Mouse (Mus musculus) splenic B cell, adult 2 months (primary cell): ENCODE results near the gene Zfp658.

ENCODE experiments used
- DNase-seq: peaks from one replicate; pipeline ENCODE4 v3.0.0-alpha.2; 2011; ENCODE audit warnings: low read depth, low spot score
- H3K27me3 ChIP-seq: 2 replicates; pipeline ENCODE4 v1.6.1; 2012; ENCODE audit warnings: mild to moderate bottlenecking, low read length, moderate library complexity, mixed read lengths; ENCODE audit not compliant: control insufficient read depth, poor library complexity, insufficient read depth, severe bottlenecking
- H3K36me3 ChIP-seq: 2 replicates; pipeline ENCODE4 v1.6.1; 2012; ENCODE audit warnings: mild to moderate bottlenecking, low read length, moderate library complexity, mixed read lengths; ENCODE audit not compliant: control insufficient read depth, poor library complexity, insufficient read depth, severe bottlenecking

Zfp658 gene

DNA sequence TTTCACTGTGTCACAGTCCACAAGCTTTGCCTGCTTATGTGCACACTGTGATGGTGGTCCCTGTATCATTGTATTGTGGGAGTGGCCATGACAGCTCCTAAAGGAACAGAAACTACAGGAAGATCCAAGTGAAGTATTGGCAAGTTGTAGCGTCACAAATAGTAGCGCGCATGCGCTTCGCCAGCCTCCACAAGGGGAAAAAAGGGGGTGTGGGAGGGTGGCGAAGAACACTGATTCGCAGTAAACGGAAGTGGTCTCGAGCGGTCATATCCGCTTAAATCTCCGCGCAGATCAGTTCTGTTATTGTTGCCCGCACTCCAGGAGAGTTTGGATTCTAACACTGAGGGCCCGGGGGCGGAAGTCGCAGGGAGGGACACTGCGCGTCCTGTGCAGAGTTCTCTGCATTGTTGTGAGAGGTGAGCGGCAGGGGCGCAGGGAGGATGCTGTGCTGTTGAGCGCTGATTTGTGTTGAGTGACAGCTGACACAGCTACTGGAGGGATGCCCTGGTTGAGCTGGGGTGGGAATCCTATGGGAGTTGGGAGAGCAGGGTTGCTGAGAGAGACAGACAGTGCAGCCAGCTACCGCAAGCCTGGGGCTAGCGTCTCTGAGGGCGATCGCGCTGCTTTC, at the start of gene Zfp658:
Gene Zfp658, plus strand, starts transcription at position 251 of the 628 bp plus-strand sequence.
- Histone ChIP-seq H3K27me3 (no peaks in the 10 kb centered on the region), H3K36me3 (no peaks in the 10 kb centered on the region)
- peak; percentile 90 for DNase-seq

DNA sequence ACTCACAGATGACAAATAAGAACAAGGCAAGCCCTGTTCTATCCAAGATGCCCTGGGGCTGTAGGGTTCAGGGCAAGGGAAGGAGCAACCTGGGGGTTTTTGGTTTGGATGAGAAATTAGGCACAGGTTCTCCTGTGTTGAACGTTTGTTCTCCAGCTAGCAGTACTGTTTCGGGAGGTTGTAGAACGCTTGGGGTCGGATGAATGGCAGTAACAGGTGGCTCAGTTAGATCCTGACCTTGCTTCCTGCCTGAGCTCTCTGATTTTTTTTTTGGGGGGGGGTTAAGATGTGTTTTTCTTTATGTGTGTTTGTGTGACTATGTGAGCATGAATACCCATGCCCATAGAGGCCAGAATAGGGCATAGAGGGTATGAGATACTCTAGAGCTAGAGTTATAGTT, 49.5 kb upstream of the Zfp658 start:
- no peaks in the 10 kb centered on the region for H3K36me3 ChIP-seq
- no peaks in the 10 kb centered on the region for H3K27me3 ChIP-seq
- no peak for DNase-seq

DNA sequence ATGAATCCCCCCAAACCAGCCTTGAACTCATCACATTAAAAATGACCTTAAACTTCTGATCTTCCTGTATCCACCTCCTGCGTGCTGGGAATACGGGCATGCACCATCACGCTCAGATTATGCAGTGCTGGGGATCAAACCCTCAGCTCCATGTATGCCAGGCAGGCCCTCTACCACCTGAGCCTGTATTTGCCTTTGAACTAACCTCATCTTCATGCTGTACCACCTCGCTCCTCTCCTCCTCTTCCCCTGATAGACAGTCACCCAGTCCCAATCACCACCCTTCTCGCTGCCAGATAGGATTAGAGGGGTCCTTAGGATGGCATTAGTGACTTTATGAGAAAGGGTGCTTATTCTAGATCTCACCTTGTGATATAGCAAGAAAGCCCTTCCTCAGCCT, 47.0 kb upstream of the Zfp658 start:
- Histone ChIP-seq H3K27me3 (no peaks in the 10 kb centered on the region), H3K36me3 (no peaks in the 10 kb centered on the region)
- no peak for DNase-seq

DNA sequence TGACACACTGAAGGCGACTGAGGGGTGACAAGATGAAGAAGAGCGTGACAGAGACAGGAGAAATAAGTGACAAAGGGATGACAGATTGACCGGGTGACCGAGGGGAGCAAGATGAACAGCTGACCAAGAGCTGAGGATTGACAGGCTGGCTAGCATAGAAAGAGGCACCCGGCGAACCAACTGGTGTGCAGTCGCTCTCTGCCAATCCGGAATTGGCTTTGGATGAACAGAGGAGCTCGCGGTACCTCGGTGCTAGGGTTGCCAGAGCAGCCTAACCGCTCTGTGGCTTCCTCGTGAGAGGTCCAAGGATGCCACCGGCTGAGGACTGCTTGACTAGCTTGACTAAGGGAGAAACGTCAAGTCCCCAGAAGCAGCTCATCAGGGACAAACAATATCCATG, 43.7 kb upstream of the Zfp658 start:
- H3K27me3 ChIP-seq: no peaks in the 10 kb centered on the region
- no peaks in the 10 kb centered on the region for H3K36me3 ChIP-seq
- DNase-seq: no peak

DNA sequence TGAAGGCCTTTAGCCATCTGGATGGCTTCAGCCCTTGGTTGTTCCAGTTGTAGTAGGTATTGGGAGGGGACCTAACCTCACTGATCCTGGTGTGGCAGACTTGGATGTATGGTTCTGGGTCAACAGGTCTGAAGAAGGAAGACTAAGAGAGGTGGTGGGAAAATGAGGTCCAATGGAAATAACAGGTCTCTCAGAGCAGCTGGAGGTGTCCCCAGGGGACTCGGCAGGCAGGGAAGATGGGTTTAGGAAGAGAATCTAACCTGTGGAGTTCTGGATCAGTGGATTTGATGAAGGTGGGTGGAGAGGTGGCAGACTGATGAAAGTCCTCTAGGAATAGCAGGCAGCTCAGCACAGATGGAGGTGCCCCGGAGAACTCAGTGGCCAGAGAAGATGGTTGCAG, 39.3 kb upstream of the Zfp658 start:
- H3K36me3 ChIP-seq: no peaks in the 10 kb centered on the region
- no peak for DNase-seq
- H3K27me3 ChIP-seq: no peaks in the 10 kb centered on the region

DNA sequence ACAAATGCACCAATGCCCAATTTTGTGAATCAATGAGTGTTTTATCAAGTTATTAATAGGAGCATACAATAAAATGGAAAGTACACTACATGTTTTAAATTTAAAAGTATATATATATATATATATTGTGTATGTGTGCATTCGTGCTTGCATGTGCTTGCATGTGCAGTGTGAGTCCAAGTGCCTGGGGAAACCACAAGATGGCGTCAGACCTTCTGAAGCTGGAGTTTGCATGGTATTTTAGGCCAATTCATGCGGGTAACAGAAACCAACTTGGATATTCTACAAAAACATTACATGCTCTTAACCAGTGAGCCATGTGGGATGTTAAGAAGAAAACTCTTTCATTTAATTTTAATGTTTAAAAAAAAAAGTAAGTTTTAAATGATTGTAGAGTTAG, 36.7 kb upstream of the Zfp658 start:
- H3K27me3 ChIP-seq: no peaks in the 10 kb centered on the region
- peak; percentile 54 for DNase-seq

DNA sequence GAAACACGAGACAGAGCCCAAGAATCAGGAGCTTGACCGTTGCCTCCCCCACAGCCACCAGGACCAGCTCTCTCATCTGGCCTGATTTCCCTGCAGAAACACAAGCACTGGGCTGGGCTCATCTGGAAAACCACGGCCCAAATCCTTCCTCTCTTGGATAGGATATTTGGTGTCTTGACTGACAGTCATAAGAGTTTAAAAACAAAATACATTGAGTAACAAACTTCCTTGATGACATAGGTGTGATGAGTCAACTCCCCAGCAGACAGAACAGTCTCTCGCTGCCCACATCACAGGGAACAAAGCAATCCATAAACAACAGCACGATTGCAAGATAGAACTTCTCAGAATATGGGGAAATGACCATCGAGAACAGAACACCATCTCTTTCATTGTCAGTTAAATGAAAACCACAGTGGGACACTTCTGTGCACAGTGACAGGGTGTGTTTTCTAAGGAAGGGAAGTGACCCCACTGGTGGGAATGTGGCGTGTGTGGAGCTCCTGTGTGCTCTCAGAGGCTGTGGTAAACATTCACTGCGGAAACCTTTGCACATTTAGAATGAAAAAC, 31.8 kb upstream of the Zfp658 start:
- Histone ChIP-seq H3K27me3 (no peaks in the 10 kb centered on the region), H3K36me3 (no peaks in the 10 kb centered on the region)
- no peak for DNase-seq

More for the DNA sequence above, 36.7 kb upstream of the Zfp658 start:
- H3K36me3 ChIP-seq: no peaks in the 10 kb centered on the region

DNA sequence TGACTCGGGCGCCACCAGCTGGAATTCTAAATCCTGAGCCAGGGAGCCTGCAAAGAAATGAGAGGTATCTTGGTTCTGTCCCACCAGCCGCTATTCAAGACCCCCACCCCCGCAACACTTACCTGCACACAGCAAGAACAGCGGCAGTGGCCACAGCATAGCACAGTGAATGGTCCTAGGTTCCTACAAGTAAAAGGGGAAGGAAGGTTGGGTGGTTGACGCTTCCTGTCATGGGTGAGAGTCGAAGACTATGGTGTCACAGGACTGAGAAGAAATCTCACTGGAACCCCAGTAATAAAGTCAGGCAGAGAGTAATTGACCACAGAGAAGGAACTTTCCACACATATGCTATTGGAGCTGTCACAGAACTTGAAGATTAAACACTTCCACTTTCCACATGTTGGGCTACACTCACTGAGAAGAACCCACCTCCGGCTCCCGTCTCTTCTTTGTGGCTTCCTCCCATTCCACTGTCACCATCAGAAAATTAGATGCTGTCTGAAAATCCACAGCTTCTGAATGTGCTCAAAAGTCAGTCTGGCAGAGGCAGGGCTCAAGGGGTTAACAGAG, 29.0 kb upstream of the Zfp658 start:
- peak; percentile 56 for DNase-seq
- Histone ChIP-seq H3K36me3 (no peaks in the 10 kb centered on the region), H3K27me3 (no peaks in the 10 kb centered on the region)

DNA sequence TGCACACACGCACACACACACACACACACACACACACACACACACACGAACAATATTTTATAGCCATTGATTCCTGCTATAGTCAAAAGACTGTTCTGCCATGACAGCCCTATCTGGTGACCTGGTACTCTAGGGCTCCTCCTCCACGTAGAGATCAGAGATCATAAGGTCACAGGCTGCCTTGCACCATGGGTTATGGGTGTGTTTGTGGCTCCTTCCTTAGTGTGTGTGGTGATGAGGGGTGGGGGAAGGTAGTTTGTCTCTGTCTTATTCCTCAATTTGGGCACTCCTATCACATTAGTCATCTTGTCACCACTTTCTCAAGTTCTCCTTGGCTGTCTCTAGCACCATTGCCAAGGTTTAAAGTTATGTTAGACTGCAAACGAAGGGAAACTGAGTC, 23.5 kb upstream of the Zfp658 start:
- H3K27me3 ChIP-seq: no peaks in the 10 kb centered on the region
- no peak for DNase-seq
- H3K36me3 ChIP-seq: no peaks in the 10 kb centered on the region

DNA sequence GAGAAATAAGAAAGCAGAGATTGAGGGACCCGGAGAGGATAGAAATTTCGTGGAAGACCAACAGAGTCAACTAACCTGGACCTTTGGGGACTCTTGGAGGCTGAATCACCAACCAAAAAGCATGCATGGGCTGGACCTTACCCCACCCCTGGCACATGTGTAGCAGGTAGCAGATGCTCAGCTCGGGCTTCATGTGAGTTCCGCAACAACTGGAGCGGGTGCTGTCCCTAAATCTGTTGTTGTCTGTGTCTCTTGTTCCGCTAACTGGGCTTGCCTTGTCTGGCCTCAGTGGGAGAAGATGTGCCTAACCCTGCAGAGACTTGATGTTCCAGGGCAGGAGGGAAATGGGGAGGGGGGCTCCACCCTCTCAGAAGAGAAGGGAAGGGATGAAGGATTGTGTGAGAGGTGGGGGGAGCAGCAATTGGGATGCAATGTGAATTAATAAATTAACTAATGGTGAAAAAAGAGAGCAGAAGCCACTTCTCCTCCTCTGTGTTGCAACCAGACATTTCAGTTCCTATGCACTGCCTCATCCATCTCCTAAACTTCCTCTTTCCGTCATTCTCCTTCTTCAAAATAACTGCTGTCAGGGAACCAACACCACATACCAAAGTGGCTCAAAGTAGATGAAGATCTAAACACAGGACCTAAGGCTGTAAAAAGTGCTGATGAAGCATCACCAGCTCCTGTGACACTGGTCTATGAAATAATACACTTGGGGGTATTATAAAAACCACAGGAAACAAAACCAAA, 17.7 kb upstream of the Zfp658 start, which contains the start of gene Cd33:
Gene Cd33, minus strand, starts transcription at position 204 of the 753 bp plus-strand sequence.
- DNase-seq: no peak
- H3K27me3 ChIP-seq: no peaks in the 10 kb centered on the region
- H3K36me3 ChIP-seq: no peaks in the 10 kb centered on the region

DNA sequence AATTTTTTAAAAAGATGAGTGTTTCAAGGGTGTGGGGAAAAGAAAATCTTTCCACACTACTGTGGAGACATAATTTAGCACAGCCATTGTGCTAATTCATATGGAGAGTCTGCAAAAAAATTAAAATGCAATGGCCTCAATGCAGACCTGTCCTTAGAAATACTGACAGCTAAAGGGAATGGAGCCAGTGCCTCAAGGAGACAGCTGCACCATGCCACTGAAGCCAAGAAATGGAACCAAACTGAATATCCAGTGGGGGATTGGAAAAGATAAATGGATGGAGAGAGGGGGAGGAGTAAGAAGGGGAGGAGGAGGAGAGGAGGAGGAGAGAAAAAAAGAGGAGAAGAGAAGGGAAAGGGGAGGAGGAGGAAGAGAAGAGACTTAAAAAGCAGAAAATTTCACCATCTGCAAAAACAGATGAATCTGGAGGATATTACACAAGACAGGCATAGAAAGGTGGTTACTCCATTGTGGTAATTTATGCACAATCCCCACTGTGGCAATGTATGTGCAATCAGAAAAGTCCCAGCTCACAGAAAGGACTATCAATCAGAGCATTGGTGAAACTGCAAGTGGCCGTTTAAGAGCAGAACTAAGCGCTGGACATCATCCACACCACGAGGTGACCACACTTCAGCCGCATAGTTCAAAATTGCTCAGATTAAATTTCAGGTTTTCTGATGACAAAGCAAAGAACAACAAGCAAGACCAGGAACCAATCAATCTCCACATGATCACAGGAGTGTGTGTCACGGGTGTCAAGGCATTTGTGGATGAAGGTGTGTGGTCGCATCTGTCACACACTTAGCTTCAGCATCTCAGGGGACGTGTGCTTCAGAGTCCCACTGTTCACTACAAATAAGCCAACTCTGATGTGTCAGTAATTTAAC, 16.2 kb upstream of the Zfp658 start:
- H3K27me3 ChIP-seq: no peaks in the 10 kb centered on the region
- no peak for DNase-seq
- H3K36me3 ChIP-seq: no peaks in the 10 kb centered on the region

DNA sequence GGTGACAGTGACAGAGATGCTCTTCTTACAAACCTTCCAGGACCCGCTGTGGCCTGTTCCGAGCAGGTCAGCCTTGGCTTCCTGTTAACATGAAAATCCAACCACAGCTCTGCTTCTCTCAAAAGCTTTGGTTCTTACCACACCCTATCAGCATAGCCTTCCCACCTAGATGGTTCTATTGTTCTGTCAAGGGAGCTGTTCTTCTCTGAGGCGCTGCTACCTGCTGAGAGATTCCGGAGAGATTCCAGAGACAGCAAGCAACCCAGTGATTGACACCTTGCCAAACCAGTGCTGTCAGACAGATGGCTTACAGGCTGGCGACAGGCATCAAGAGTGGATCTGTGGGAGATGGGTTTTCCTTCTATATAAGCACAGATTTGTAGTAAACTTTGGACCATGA, 14.4 kb upstream of the Zfp658 start:
- Histone ChIP-seq H3K27me3 (no peaks in the 10 kb centered on the region), H3K36me3 (no peaks in the 10 kb centered on the region)
- DNase-seq: no peak

DNA sequence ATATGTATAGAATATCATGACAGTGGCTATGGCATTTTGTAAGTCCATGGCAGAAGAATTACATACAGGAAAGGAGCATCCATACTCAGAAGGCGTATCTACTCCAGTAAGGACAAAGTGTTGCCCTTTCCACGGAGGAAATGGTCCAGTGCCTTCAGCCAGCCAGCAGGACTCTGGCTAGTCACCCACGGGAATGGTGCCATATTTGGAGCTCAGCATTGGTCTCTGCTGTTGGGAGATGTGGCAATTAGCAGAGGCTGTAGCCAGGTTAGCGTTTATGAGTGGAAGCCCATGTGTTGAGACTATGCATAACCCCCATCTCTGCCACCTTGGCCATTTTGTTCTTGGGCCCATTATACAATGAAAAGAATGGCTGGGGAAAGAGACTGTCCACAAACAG, 13.8 kb upstream of the Zfp658 start:
- H3K27me3 ChIP-seq: no peaks in the 10 kb centered on the region
- no peaks in the 10 kb centered on the region for H3K36me3 ChIP-seq
- no peak for DNase-seq

DNA sequence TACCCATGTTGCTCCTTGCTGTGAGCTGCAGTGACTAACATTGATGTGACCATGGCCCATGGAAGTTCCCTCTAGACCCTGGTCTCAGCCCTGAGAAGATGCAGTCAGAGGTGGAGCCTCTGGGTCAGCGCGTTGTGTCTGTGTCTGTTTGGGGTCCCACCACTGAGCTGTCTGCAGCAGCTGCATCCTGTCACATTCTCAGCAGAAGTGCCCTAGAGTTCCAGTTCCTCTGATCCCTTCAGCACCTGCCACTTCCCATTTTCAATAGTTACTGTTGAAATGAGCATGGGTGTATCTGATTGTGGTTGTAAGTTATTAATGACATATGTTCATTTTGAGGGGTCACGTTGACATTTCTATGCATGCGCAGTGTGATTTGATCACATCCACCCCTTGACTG, 8.9 kb upstream of the Zfp658 start:
- DNase-seq: peak; percentile 65
- Histone ChIP-seq H3K27me3 (no peaks in the 10 kb centered on the region), H3K36me3 (no peaks in the 10 kb centered on the region)
